Mouse (Mus musculus): Measurements from ENCODE around the gene Tff1.

Gene Tff1

DNA sequence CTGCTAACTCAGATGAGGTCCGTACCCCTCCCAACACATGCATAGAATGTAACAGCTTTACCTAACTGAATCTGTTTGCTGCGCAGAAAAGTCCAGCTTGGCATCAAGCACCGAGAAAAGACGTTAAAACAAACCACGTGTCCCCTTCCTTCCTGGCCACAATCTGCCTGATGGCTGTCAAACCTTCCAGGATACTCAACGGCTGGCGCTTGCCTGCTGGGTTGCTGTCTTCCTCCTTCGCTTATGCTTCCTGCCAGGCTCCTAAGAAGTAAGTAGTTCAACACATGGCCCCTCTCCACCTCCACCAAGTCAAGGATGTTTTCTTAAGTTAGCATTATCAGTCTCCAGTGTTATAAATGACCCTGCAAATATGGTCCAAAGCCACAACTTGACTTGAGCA, 11.3 kb downstream of the Tff1 start:
- no peak for DNase-seq (ENCODE audit: low read depth, low spot score)

DNA sequence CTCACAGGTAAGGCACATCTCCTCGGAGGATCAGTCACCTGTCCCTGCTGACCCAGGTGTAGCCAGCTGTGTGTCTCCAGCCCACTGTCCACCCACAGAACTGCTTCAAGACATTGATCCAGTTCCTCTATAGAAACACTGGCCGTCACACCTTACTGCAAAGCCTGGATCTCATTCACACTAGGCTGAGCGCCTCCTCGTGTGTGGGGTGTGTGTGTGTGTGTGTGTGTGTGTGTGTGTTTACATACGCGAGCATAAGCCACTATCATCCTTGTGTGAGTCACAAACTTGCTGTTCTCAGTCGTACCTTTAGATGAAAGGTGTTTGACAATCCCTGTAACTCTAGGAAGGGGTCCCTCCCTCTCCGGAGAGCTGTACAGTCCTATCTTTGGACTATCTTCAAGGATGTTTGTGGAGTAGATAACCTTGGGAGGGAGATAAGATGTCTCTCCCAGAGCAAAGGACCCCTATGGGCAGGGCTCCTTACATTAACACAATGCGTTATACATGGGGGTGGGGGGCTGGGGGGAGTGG, 12.0 kb downstream of the Tff1 start:
- no peak for DNase-seq (ENCODE audit: low read depth, low spot score)

DNA sequence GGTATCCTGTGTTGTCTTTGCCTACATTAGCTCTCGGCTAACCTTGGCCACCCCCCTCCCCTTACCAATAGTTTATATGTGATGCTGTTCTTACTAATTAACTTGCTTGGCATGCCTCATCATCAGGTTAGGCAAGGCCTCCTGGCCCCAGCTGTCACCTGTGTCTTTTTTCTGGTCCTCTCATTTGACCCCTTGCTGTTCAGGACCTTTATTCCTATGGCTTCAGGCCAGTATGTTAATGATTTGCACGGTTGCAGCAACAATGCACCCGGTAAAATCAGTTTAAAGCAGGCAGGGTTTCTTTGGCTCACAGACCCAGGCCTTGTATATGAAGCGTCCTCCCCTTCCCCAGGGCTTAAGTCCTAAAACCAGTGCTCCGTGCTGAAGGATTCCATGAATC, 12.6 kb downstream of the Tff1 start:
- no peak for DNase-seq (ENCODE audit: low read depth, low spot score)

DNA sequence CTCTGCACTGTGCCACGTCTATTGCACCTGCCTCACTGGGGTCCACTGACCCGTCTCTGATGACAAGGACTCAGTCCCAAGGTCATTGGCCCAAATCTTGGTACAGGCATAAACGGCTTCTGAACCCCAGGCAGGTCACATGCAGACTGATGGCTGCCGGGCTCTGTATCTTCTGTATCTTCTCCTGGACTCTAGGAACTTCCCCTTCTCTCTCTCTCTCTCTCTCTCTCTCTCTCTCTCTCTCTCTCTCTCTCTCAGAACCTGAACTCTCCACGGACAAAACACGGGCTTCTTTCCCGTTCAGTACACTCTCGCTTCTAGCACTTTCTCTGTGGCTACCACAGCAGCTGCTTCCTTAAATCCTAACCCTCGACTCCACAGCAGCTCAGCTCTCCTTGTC, 19.1 kb downstream of the Tff1 start:
- no peak for DNase-seq (ENCODE audit: low read depth, low spot score)

DNA sequence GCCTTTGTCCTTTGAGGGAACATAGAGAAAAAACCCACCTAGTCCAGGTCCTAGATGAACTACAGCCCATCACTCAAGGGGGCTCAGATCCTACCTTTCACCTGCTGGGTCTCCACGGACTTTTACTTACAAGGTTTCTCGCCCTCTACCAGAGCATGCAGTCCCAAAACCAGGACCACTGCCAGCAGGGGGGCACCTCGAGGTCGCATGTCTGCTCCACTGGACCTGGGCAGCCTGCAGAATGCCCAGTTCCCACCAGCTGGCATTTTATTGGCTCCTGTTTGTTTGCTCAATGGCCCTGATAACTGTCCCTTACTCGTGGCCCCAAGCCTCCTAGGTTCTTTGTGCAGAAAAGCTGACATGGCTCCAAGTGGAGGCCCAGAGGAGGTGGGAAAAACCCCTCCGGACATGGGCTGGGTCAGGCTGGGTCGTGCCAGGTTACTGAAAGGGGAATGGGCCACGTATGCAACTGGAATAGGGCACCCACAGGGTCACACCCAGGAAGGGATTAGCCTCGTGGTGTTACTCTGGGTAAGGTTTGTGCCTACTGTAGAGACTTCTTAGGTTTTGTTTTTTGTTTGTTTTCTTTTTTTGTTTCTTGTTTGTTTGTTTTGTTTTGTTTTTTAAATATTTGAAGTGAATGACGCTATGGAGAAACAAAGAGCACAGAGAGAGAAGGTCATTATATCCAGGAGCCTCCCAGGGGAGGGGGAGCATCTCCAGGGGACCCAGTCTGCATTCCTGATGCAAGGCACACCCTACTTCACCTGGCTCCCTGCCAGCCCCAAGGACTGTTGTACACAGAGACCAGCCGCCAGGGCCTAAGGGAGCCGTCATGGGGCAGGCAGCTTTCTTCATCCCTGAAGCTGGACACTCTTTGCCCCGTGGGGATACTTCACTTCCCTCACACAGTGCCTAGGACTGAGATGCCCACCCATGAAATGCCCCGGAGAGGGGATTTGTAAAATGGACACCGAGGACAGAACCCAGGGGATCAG, 20.7 kb downstream of the Tff1 start, which contains the start of gene Tff2:
Gene Tff2, minus strand, starts transcription at position 243 of the 998 bp plus-strand sequence.
- no peak for DNase-seq (ENCODE audit: low read depth, low spot score)

DNA sequence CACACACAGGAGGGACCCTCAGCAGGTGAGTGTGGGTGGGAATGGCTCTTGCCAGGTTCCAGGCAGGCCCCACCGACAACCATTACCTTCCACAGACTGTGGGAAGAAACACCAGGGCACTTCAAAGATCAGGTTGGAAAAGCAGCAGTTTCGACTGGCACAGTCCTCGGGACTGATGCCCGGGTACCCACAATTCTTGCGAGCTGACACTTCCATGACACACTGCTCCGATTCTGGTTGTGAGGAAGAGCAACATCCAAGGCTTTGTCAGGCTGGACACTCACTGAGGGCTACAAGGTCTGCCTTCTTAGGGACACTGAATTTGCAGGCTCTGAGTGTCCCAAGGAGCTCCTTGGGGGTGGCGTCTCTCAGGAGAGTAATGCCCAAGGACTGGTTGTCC, 23.0 kb downstream of the Tff1 start:
- DNase-seq (ENCODE audit: low read depth, low spot score) = no peak

DNA sequence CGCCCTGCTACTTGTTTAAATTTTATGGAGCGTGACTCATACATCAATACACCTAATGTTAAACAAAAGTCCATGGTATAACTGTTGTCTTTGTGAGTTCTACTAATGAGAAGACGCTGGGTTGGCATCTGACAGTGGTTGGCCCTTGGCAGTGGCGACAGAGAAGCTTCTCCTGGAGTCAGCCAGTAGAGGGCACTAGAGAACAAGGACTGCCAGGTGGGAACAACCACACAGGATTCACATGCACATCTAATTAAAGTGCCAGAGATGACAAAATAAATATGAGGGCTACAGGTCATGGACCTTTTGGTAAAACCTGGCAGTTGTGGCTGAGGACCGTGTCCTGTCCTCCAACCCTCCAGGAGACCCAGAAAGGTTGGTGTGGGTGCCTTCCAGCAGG, 26.7 kb downstream of the Tff1 start:
- DNase-seq (ENCODE audit: low read depth, low spot score) = peak; percentile 87

DNA sequence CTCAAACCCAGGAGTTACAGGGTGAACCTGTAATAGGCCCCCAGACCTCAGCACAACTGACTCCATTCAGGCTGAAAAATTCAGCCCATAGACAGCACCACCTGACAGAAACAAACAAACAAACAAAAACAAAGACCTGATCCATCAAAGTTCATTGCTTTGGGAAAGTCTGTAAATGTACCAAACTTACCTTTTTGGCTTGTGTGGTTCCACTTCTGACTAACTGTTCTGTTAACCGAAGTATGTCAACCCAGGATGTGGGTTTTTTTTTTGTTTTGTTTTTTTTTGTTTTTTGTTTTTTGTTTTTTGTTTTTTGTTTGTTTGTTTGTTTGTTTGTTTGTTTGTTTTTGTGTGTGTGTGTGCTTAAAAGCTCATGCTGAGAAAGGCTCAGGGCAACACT, 28.3 kb downstream of the Tff1 start:
- no peak for DNase-seq (ENCODE audit: low read depth, low spot score)

DNA sequence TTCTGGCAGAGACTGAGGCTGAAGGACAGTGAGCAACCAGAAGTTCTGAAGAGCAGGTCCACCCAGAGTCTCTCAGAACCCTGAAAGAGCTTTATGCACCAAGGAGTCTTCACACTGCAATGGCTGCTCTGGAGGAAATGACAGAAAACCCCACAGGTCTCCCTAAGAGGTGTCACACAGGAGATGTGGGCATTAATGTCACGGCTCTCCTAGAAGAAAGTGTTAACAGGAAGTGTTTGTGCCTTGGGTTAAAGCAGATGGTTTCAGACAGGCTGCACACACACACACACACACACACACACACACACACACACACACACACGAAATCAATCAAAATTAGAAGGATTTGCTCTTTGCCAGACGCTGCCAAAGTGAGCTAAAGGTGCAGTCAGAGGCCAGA, 28.8 kb downstream of the Tff1 start:
- DNase-seq (ENCODE audit: low read depth, low spot score) = peak; percentile 49

DNA sequence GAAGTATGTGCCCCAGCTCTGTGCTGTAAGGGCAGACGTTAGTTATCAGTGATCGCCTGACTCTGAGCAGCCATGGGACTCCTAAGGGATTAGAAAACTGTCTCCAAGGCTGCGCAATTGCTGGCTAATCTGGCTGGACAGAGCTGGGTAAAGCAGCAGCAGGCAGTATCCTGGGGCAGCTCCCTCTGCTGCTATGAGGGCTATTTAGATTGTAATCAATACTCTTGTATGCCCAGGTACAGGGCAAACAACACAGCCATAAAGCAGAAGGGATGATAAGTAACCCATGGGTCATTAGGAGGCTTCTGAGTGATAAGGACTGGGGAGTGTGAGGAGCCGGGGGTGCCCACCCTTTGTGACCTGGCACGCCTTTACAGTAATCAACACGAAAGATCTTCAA, 30.2 kb downstream of the Tff1 start:
- DNase-seq (ENCODE audit: low read depth, low spot score) = no peak

DNA sequence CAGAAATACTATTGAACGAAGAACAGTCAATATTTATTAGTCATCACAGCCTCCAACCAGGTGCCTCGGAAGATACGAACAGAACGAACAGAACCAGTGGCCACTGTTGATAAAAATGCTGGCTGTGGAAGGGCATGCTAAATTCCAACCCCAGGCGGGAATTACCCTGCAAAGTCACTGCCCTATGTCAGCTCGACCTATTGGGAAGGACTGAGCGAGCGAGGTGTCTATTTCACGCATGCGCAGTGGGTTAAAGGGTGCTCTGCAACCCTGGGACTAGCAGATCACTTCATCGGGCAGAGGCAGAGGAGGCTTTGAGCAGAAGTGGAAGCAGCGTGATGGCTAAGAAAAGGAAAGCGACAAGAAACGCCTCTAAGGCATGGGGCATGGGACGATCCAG, 31.3 kb downstream of the Tff1 start:
- DNase-seq (ENCODE audit: low read depth, low spot score) = no peak

DNA sequence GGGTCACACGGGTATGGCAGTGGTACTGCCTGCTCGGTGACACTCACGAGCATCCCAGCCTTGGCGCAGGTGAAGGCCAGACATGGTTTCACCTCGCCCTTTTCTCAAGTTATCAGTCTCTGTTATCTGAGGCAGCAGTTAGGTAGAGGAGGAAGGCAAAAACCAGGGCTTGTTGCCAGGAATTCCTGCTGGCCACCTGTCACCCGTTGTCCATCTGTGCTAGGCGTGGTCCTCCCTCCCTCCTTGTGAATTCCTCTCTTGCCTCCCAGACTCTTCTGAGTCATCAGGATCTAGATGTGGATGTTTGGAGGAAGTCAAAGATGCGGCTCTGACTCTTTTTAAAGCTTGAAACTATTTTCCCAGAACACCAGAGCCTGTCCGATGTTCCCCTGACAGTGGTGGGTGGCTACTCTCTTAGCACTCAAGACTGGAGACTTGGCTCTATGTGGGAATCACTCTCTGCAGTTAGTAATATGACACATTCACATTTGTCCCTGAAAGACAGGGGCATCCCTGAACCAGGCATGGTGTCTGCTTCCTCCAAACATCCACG, 33.7 kb downstream of the Tff1 start:
- DNase-seq (ENCODE audit: low read depth, low spot score) = no peak

DNA sequence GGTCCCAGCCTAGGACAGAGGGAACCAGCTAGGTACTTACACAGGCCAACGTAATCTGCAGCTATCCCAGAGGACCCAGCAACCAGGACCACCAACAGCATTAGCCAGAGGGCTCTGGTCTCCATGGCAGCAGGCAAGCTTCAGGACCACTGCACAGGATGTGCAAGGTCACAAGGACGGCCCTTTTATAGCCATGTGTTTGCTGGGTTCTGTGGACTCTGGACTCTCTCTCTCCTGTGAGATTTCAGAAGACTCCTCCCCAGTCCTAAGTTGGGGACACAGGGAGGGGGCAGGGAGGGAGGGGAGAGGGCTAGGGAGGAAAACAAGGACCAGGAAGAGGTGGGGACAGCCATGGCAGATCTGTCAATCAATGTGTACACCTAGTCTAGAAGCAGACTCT, 35.6 kb downstream of the Tff1 start, which contains the start of gene Tff3:
Gene Tff3, minus strand, starts transcription at position 195 of the 400 bp plus-strand sequence.
- no peak for DNase-seq (ENCODE audit: low read depth, low spot score)

DNA sequence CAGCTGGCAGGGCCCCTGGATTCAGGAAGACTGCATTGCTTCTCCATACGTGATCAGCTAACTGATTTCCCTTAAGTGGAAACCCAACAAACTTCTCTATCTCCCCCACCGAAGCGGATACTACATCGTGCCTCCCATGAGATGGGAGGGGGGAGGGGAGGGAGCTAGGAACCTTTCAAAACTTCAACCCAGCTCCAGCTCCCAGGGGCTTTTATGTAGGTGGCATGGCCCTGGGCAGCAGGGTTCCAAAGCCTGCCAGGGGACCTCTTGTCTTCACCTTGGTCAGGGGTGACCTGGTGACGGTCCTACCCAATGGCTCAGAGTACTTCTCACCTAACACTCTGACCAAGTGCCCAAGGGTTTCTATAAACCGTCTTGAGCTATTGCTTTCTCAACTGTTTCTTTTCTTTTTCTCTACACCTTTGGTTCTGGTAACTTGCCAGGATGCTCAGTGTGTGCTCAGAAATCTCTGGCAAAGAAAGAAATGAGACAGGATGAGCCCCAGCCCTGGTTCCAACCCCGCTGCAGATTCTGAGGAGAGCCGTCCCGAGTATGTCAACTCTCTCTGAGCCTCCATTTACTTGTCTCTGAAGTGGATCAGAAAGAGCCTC, 36.3 kb downstream of the Tff1 start:
- DNase-seq (ENCODE audit: low read depth, low spot score) = no peak

DNA sequence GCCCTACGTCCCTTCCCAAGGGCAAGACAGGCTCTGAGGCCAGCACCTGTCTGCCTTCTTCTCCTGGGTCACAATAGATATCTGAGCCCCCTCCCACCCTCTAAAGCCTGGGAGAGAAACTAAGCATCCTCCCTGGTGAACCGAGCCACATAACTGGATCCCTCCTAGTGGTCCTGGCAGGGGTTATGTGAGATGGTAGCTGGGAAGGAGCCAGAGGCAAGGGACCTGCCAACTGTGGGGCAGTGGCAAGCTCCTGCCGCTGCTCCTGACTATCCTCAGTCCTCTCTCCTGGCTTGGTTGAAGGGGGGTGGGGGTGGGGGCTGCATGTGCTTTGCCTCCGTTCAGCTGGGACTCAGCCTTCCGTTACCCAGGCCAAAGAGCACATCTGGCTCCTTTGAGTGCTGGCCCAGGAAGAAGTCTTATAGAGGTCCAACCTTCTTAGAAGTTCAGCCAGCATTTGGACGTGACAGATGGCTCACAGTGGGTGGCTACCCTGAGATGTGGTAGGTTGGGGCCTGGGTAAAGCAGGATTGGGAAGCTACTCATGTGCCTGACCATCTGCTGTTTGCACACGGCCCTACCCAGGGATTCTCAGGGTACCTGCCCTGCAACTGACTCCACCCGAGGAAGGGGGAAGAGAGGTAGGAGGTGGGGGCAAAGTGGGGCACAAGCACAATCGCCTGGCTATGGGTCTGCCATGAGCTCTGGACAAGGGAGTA, 39.4 kb downstream of the Tff1 start:
- DNase-seq (ENCODE audit: low read depth, low spot score) = no peak

DNA sequence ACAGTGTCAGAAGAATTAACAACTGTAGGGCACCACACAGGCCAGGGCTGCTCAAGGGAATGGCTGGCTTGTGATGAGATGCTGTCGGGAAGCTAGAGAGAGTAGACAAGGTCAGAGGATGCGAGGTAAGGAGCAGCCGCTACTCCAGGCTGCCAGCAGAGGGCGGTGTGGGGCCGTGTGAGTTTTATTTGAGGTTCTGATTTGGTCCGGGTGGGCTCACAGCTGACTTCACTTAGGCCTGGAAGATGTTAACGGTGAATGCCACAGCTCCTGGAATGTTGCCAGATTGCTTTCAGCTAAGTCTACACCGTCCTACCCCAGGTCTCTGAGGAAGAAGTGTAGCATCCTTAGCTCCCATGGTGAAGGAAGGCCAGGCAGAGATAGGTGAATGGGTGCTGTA, 43.1 kb downstream of the Tff1 start:
- peak; percentile 81 for DNase-seq (ENCODE audit: low read depth, low spot score)

DNA sequence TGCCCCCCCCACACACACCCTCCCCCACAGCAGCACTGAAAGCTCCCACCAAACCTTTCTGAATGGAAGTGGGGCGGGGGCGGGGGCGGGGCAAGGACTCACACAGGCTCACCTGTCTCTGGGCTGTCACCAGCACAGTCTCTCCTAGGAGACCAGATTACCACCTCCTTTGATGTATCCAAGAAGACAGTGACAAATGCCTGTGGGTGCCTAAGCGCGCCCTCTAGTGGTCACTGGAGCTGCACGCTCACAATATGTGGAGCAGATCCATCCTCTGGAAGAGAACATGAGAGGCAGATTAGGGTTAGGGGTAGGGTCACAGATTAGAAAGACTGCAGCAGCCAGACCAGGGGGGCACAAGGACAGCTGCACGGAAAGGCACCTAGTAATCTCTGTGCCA, 45.6 kb downstream of the Tff1 start:
- peak; percentile 91 for DNase-seq (ENCODE audit: low read depth, low spot score)

DNA sequence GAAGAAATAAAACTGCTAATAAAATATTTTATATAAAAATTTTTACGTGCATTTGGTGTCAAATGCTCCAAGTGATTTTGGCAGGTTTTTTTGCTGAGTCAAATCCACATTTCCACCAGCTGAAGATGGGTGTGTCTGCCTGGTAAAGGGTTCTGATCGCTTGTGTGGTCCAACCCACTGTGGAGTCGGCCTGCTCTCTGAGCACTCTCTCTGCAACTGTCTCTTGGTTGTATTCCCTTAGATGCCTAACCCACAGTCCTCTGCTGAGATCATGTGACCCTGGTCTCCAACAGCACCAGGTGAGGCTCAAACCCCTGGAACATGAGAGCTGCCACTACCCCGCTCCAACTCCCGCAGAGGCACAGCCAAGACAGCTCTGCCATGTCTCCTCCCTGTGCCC, 47.1 kb downstream of the Tff1 start:
- DNase-seq (ENCODE audit: low read depth, low spot score) = no peak

DNA sequence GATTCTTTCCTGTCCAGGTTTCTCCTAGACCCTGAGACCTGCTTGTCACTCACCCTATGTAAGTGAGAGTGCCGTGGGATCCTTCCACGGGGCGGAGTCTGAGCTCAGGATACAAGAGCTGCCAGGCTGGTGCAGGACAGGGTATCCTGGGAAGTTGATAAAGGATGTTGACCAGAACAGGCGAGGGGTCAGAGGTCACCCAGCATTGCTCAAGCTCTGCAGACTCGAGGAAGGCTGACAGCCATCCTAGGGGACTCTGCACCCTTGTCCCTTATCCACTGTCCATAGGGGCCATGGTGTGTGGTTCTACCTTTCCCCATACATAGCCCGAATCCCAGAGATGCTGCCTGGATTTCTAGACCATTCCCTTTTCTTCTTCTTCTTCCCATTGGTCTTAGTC, 49.0 kb downstream of the Tff1 start:
- no peak for DNase-seq (ENCODE audit: low read depth, low spot score)

DNA sequence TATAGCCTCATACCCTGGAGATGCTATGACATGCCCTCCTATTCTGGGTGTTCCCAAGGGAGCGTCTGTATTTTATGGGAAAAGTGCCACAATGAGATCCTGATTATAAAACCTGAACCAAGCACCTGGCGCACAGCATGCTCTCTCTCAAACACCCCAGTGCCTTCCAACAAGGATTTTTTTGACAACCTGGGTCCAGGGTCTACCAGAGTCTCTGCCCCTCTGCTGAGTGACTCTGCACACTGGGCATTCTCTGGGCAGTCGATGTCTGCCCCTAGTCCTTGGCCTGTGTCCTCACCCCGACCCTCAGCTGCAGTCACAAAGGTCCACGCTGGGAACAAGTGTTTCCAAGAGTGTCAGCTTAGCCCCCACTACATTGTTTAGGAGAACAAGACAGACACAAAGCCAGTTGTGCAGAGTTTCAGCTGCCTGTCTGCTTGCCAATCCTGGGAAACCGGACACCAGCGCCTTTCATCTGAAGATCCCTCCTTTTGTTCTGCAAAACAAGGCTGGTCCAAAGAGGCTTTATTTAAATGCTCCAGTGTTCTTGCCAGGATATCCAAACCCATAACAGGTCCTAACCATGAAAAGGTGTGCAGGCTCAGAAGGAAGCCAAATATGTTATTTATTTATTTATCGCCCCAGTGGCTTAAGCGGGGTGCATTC, 51.8 kb downstream of the Tff1 start:
- no peak for DNase-seq (ENCODE audit: low read depth, low spot score)

All from CD4-positive, CD25-positive, alpha-beta regulatory T cell, adult 2 months (primary cell).